Mouse (Mus musculus) gastrocnemius, postnatal 4 days (tissue): Measurements from ENCODE around the gene Rab11fip2. TPM values are rescaled to one million over a fixed set of nuclear protein-coding genes. Genes with fewer than 3 reads are reported as not detected.

ENCODE experiments used
- DNase-seq, 2 experiments: peaks; one replicate each; pipeline ENCODE4 v3.0.0; 2021 to 2022; ENCODE audit warnings: low spot score in 2 of 2, mixed read lengths in 2 of 2
- long read RNA-seq, 2 experiments: library from polyadenylated mRNA; stranded (forward); transcript quantifications; one replicate each; pipeline ENCODE4 v2.0.0; 2021
- total RNA-seq, 2 experiments: library from RNA; stranded (reverse); gene quantifications; 2 replicates each; pipeline ENCODE4 v1.2.3; 2021

The Rab11fip2 gene
- 10 to 100 TPM; 19.9 to 22.2 TPM for total RNA-seq
- long read RNA-seq, experiment 1, result 0 reads
- long read RNA-seq, experiment 2, partial matches to known transcripts, result 0 of 1 reads
- long read RNA-seq, experiment 2, other reads (novel, unspliced or antisense), result 1 of 1 reads

GRCm38 (mm10) chr19:59943322-59943871 lies at the start of gene Rab11fip2:
Gene Rab11fip2, minus strand, starts transcription at chr19:59943654.
- DNase-seq, result peak; percentile 79 to 88

GRCm38 (mm10) chr19:59981588-59981987 lies 38.1 kb upstream of the Rab11fip2 start:
- DNase-seq, result no peak

GRCm38 (mm10) chr19:59954936-59955335 lies 11.5 kb upstream of the Rab11fip2 start:
- DNase-seq, result no peak

- no peak for DNase-seq
Observed at GRCm38 (mm10) chr19:59949731-59950130, 6.3 kb upstream of the Rab11fip2 start.

DNA sequence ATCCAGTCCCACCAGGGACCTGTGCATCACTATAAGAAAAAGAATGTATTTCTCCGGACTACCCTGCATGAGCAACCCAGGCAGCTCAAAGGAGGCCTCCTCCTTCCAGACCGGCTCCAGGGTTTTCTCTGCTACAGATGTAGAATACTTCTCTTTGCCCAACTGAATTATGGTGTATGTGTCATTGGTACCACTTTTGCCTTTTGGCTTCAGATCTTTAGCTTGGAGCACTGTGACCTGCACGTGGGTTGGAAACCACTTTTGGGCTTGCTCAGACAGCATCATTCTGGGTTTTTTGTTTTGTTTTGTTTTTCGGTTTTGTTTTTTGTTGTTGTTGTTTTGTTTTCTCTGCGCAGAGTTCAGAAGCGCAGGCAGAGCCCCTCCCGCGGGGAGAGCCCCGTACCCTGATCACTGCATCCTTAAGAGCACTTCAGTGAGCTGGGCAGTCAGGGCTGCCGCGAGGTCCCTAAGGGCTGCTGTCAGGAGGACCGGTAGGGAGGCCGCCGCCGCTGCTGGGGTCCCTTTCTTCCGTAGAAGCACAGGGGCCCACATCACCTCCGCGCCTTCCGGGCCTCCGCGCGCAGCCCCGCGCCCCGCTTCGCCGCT lies 635 bp downstream of the Rab11fip2 start:
- DNase-seq, result no peak

- no peak for DNase-seq
Observed at GRCm38 (mm10) chr19:59939711-59940110, 3.7 kb downstream of the Rab11fip2 start.

DNA sequence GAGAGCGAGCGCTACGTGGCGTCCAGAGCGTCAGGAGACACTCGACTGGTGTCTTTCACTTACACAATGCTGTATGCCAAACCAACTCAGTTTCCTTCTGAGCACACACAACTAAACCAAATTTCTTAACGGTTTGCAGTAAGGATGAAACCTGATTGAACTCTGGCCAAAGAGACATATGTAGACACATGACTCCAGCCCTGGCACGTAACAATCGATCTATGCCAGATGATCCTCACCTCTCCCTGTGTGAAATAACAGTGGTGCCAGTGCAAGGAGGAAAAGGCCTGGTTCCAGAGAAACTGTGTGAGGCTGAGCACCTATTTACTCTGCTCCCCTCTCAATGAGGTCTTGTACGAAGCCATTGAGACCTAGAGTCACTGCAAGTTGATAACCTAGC lies 11.4 kb downstream of the Rab11fip2 start:
- no peak for DNase-seq

DNA sequence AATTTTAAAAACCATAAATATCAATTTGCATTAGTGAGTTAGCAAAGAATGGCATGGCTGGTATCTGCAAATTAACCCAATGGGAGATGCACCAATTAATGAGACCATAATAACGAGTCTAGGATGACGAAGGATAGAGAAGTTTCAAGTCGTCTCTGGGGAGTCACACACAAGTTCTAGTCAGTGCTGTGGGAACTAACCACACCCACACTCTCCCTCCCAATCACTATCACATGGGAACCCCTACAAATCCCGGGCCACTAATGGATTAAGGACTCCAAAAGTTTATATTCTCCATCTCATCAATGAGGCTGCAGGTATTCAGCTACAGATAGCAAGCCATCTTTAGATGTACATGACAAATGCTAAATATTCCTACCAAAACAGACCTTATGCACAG lies 14.8 kb downstream of the Rab11fip2 start:
- no peak for DNase-seq

GRCm38 (mm10) chr19:59926125-59926524 lies 17.3 kb downstream of the Rab11fip2 start:
- DNase-seq, result no peak

DNA sequence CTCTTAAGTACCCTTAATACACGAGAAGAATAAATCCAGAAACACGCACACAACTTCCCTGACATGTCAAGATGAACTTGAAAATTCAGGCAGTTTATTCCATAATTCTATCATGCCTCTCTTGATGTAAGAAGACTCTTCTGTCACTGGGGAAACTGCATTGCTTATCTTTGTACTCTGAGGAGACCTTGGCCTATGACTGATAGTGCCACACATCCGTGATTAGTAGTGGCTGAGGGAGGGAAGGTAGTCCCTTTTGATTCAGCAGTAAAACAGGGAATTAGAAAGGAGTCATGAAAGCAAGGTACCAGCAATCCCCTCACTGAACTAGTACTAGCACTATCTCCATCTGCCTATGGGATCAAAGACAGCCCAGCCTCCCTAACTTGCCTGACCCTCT lies 22.6 kb downstream of the Rab11fip2 start:
- DNase-seq, result no peak

DNA sequence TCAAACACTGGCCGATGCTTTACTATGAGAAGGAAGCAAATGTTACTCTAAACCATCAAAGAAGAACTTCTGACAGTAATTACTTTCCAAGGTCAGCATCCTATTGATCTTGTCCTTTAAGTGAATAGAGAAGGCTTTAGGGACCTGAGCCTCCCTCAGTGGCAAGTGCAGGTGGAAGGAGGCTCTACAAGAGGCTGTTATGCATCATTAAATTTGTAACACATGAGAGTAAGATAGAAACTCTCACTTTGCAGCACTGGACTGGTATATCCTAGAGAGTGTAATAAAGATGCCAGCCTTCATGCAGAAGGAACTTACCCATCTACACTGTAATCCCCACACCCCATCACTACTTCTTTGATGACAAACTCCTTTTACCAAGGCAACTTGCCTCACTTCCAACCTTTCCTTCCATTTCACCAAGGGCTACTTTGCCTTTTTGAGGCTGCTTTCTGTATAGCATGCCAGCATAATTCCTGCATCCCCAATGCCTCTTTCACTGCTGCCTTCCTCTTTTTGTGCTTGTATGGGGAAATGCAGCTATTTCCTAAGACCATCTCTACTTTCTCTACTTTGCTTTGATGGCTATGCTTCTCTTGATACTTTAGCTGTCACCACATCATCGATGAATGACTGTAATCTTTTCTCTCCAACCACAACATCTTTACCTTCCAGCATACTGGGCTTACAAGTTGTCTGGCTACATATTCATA lies 25.4 kb downstream of the Rab11fip2 start:
- DNase-seq, result no peak

DNA sequence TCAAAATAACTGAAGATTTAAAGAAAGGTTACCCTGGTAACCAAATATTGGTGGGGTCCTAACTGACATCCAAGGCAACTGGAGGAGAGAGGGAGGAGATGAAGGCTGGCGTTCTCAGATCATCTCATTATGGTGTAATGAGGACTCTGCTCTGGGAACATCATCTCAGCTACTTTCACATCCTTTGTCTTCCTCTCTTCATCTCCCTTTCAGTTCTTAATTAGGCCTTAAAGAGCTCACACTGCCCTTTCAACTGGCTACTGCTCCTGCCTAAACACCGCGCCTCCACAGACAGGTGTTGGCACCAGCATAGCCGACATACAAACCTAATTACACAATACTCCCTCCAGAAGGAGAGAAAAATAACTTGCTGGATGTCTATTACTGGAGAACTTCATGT lies 31.9 kb downstream of the Rab11fip2 start:
- no peak for DNase-seq

GRCm38 (mm10) chr19:59905296-59906081 lies 38.0 kb downstream of the Rab11fip2 start:
- no peak for DNase-seq

DNA sequence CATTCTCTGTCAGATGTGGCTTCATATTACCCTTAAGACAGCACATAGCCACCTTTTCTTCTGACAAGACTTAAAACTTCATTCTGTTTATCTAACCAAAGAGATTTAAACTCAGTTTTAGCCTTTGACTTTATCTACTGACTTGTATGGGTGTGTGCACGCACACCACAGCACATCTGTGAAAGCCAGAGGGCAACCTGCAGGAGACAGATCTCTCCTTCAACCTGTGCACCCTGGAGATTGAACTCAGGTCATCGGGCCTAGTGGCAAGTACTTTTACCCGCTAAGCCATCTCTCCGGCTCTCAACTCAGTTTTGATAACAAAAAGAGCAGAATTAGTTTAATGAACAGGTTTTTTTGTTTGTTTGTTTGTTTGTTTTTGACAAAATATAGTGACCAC lies 43.5 kb downstream of the Rab11fip2 start:
- DNase-seq, result no peak

DNA sequence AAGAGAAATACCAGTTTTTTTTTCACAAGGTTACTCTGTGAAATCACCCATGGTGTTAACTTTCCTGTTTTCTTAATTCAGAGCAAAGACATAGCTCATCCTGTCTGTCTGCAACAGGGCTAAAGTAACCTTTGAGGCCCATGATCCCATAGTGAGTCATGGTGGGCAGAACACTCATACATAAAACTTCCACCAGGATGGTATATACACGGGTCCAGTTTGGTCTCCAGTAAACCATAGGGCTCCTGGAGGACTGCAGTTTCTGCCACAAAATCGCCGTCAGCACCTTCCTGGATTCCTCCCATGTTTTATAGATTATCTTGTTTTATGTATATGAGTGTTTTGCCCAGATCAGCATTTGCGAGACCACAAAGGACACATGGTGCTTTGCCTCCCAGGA lies 45.2 kb downstream of the Rab11fip2 start:
- no peak for DNase-seq

GRCm38 (mm10) chr19:59889383-59889782 lies 54.1 kb downstream of the Rab11fip2 start:
- no peak for DNase-seq

DNA sequence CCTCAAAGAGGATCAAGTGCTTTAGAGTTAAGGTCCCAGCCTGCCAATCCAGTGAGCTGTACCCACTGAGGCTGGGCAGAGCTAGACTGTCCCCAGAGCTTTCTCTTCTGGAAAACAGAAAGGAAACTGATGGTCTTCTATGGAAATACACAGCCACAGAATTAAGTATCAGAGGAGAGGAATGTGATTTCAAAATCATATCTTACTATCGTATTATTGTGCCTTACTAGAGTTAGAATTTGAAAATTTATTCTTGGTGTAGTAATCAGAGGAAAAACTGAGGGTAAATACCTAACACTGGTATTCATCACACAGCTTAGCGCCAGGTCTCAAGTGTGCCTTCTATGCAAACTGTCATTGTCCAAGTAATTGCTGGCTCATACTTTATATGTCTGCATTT lies 54.6 kb downstream of the Rab11fip2 start:
- DNase-seq, result no peak

- DNase-seq, result no peak
Observed at GRCm38 (mm10) chr19:59887866-59888265, 55.6 kb downstream of the Rab11fip2 start.

DNA sequence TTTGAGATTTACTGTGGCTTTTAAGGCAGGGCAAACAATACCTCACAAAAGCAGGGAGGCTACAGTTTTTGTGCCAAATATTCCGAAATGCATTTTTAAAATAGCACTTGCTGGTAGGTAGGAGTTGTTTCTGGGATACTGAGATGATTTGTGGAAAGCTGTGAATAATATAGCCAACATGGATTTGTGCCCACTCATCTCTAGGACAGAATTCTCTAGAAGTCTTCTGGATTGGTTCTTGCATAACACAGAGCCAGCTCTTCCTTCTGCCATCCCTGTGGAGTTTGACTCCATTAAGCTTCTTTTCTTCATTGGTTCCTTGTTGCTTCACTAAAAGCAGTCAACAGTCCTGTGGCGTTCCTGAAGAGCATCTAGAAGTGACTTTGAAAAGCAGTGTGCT lies 58.2 kb downstream of the Rab11fip2 start:
- DNase-seq, result no peak

- DNase-seq, result no peak
Observed at GRCm38 (mm10) chr19:59877238-59877637, 66.2 kb downstream of the Rab11fip2 start.

- no peak for DNase-seq
Observed at GRCm38 (mm10) chr19:59866666-59867065, 76.8 kb downstream of the Rab11fip2 start.

DNA sequence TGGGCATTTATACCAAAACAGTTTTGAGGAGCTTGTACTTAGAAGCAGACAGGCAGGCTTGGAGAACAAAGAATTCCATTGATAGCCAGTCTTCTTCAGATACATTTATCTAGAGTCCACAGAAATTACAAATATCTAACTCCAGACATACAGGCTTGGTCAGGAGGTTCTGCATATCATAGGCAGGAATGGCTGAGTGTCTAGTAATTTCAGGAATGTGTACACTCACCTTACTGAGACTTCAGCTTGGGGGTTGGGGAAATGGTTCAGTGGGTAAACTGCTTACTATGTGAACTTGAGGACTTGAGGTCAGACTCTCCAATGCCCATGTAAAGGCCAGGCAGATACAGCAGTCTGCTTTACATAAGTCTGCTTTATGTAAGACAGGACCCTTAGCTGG lies 81.0 kb downstream of the Rab11fip2 start:
- no peak for DNase-seq
